Mouse (Mus musculus) midbrain, postnatal 0 days (tissue): Measurements from ENCODE around the gene Adam8. TPM values are rescaled to one million over a fixed set of nuclear protein-coding genes. Genes with fewer than 3 reads are reported as not detected.

ENCODE experiments used
- ATAC-seq: fragments of 200-750 bp; cut with Nextera tagmentation; 2 replicates; pipeline ENCODE4 v1.8.0; 2017; ENCODE audit warnings: moderate number of reproducible peaks, mild to moderate bottlenecking, moderate TSS enrichment, moderate library complexity; ENCODE audit not compliant: low FRiP score
- DNase-seq: peaks from one replicate; pipeline ENCODE4 v3.0.0-alpha.2; 2015; ENCODE audit warnings: low spot score
- H3K27ac ChIP-seq: fragments of 300-500 bp; sonication (generic); 2 replicates; pipeline ENCODE4 v1.5.1; 2014; ENCODE audit warnings: low read depth, mild to moderate bottlenecking, low read length, mixed read lengths
- H3K27me3 ChIP-seq: fragments of 300-500 bp; sonication (generic); 2 replicates; pipeline ENCODE4 v1.6.1; 2014; ENCODE audit warnings: low read length, control low read depth, mixed read lengths; ENCODE audit not compliant: insufficient read depth
- H3K36me3 ChIP-seq: fragments of 300-500 bp; sonication (generic); 2 replicates; pipeline ENCODE4 v1.6.1; 2014; ENCODE audit warnings: low read length, control low read depth, mixed read lengths; ENCODE audit not compliant: insufficient read depth
- H3K4me1 ChIP-seq: fragments of 300-500 bp; sonication (generic); 2 replicates; pipeline ENCODE4 v1.6.1; 2014; ENCODE audit warnings: mild to moderate bottlenecking, control low read depth, antibody characterized with exemption, low read length, mixed read lengths; ENCODE audit not compliant: insufficient read depth
- H3K4me2 ChIP-seq: fragments of 300-500 bp; sonication (generic); 2 replicates; pipeline ENCODE4 v1.6.1; 2014; ENCODE audit warnings: low read depth, mild to moderate bottlenecking, low read length, mixed read lengths; ENCODE audit not compliant: poor library complexity, severe bottlenecking
- H3K4me3 ChIP-seq: fragments of 300-500 bp; sonication (generic); 2 replicates; pipeline ENCODE4 v1.5.1; 2014; ENCODE audit warnings: low read depth, mild to moderate bottlenecking, low read length, moderate library complexity
- H3K9ac ChIP-seq: fragments of 300-500 bp; sonication (generic); replicated peaks from 2 replicates; pipeline ENCODE4 v1.6.1; 2014; ENCODE audit warnings: mild to moderate bottlenecking, low read length, moderate library complexity, mixed read lengths; ENCODE audit not compliant: poor library complexity, severe bottlenecking
- H3K9me3 ChIP-seq: fragments of 300-500 bp; sonication (generic); 2 replicates; pipeline ENCODE4 v1.6.1; 2016; ENCODE audit warnings: low read length, control low read depth
- CTCF ChIP-seq: IDR thresholded peaks from 2 replicates; pipeline ENCODE4 v1.5.1; 2016; ENCODE audit warnings: antibody characterized with exemption, mild to moderate bottlenecking
- WGBS: fragments of 180-500 bp; shearing (Covaris S2); extraction: QIAGEN DNeasy Blood & Tissue Kit; methylation state at CpG from one replicate; pipeline ENCODE4 v1.1.7; 2014; 5-methylcytosine and 5-hydroxymethylcytosine counted together
- polyA plus RNA-seq: library from polyadenylated mRNA; unstranded; fragments of >200 nt; fragmentation: Nextera tagmentation; extraction: Ambion mirVana; gene quantifications from 2 replicates; pipeline ENCODE4 v1.2.1, GENCODE M21; 2015
- total RNA-seq: library from RNA; depleted of rRNA; stranded (reverse); fragments of >200 nt; gene quantifications from 2 replicates; pipeline ENCODE4 v1.2.3, GENCODE M21; 2014

The Adam8 gene
- total and polyA plus RNA-seq, 2 experiments from 2014 or later = 0.42 to 2.7 TPM

DNA sequence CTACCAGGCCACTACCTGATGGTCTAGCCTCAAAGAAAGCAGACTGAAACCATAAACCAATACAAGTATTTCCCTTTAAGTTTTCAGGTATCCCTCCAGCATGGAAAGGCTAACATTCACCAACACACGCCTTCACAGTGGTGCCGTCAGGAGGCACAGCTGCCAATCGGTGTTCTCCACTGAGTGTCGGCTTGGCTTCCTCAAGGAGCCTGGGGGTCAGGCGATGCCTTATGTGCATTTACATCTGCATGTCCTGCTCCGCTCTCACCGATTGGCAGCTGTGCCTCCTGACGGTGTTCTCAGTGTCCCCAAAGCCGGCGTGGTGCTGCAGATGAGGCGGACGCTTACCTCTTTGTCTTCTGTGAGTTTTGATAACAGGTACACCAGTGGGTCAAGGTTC, 39.4 kb upstream of the Adam8 start:
- no peak overlapping the region for H3K4me3 ChIP-seq
- TF ChIP-seq CTCF = no peak
- DNase-seq (no peak), ATAC-seq (no peak)
- no peak overlapping the region for H3K9ac ChIP-seq
- no peak overlapping the region for H3K27ac ChIP-seq
- peaks cover 43% of the 10 kb centered on the region for H3K36me3 ChIP-seq
- H3K9me3 ChIP-seq = no peaks in the 10 kb centered on the region
- no peaks in the 10 kb centered on the region for H3K27me3 ChIP-seq
- WGBS = 96% methylated on average over 12 of the region's 12 CpGs
- H3K4me2 ChIP-seq = no peak overlapping the region
- H3K4me1 ChIP-seq = peaks cover 3% of the 10 kb centered on the region; the same call in 1 of the 2 replicates

DNA sequence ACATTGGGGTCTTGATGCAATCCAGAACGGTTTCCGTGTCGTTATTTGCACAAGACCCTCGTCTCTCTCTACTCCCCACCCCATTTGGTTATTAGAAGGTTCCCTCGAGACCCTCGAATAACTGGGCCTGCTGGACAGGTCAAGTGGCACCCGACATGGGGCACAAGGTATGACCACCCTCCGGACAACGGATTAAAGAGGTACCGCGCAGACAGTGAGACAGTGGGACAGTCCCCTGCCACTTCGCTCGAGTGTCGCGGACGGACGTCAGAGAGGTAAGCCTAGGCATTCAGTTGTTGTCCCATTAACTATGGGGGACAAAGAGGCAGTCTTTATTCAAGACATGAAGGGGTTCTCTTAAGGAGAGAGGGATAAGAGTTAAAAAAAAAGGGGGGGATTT, 19.0 kb upstream of the Adam8 start:
- Histone ChIP-seq H3K36me3 (peaks cover 22% of the 10 kb centered on the region), H3K27me3 (no peaks in the 10 kb centered on the region), H3K4me2 (no peak overlapping the region), H3K9ac (no peak overlapping the region), H3K4me1 (no peaks in the 10 kb centered on the region), H3K4me3 (no peak overlapping the region), H3K9me3 (no peaks in the 10 kb centered on the region), H3K27ac (no peak overlapping the region)
- ATAC-seq (no peak), DNase-seq (no peak)
- WGBS = over 99% methylated on average over 17 of the region's 17 CpGs
- TF ChIP-seq CTCF = no peak

DNA sequence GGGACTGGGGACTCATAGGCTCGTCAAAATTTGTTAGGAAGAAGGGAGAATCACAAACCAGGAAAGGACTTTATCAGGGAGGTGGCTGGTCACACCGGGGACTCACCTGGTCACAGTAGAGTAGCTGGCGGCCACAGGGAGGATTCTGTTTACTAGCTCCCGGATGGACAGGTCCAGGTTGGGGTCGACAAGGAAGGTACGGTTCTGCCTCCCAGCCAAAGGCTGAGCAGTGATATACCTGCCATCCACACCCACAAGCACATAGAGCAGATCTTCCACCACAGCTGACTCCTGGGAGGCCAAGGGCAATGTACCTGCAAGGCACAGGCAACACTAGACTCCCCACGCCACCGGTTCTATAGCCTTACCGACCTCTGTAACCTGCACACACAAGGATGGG, 15.4 kb upstream of the Adam8 start:
- Histone ChIP-seq H3K4me3 (no peak overlapping the region), H3K36me3 (peaks cover 44% of the 10 kb centered on the region), H3K9ac (no peak overlapping the region), H3K27me3 (no peaks in the 10 kb centered on the region), H3K27ac (no peak overlapping the region), H3K9me3 (no peaks in the 10 kb centered on the region), H3K4me2 (no peak overlapping the region), H3K4me1 (no peaks in the 10 kb centered on the region)
- no peak for ATAC-seq
- TF ChIP-seq CTCF = no peak
- WGBS = 99% methylated on average over 9 of the region's 9 CpGs
- DNase-seq = no peak

GRCm38 (mm10) chr7:140006861-140007611, 14.7 kb upstream of the Adam8 start:
- H3K27me3 ChIP-seq = no peaks in the 10 kb centered on the region
- H3K4me2 ChIP-seq = no peak overlapping the region
- no peak overlapping the region for H3K27ac ChIP-seq
- no peaks in the 10 kb centered on the region for H3K9me3 ChIP-seq
- ATAC-seq (no peak), DNase-seq (no peak)
- 96% methylated on average over 9 of the region's 9 CpGs for WGBS
- no peak overlapping the region for H3K4me3 ChIP-seq
- no peak overlapping the region for H3K9ac ChIP-seq
- H3K36me3 ChIP-seq = peaks cover 44% of the 10 kb centered on the region
- no peak for TF ChIP-seq CTCF
- no peaks in the 10 kb centered on the region for H3K4me1 ChIP-seq

- ATAC-seq (no peak), DNase-seq (no peak)
- no peak for TF ChIP-seq CTCF
- H3K27ac ChIP-seq = no peak overlapping the region
- H3K27me3 ChIP-seq = no peaks in the 10 kb centered on the region
- H3K4me1 ChIP-seq = no peaks in the 10 kb centered on the region
- H3K36me3 ChIP-seq = peaks cover 55% of the 10 kb centered on the region
- WGBS = 95% methylated on average over 8 of the region's 8 CpGs
- H3K9me3 ChIP-seq = no peaks in the 10 kb centered on the region
- no peak overlapping the region for H3K4me2 ChIP-seq
- no peak overlapping the region for H3K4me3 ChIP-seq
- no peak overlapping the region for H3K9ac ChIP-seq
Observed at GRCm38 (mm10) chr7:140004666-140005065, 12.3 kb upstream of the Adam8 start.

DNA sequence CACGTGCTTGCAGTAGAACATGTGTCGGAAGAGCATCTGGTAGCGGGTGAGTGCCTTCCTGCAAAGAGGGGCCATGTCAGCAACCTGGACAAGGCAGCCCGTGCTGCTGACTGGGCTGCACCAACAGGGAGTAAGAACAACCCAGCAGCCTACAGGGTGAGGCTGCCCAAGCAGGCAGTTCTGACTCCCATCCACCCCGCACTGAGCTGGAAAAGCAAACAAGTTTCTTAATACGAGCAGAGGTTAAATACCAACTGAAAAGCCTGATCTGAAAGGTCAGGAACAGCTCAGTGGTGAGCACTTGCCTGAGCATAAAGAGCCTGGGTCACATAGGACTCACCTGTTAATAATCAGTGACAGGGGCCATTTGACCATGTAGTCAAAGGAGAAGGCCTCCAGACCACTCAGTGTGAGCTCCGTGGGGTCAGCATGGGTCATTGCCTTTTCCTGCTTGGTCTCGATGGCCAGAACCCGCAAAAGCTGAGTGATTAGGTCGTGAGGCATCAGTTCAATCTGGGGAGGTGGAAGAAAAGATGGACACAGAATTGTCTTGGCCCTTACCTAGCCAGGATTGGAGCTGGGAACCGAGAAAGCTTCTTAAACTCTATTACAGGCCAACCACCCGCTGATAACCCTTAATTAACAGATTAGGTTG, 8.9 kb upstream of the Adam8 start:
- ATAC-seq (no peak), DNase-seq (no peak)
- Histone ChIP-seq H3K4me3 (no peak overlapping the region), H3K27me3 (no peaks in the 10 kb centered on the region), H3K9me3 (no peaks in the 10 kb centered on the region), H3K9ac (no peak overlapping the region), H3K4me1 (no peaks in the 10 kb centered on the region), H3K36me3 (peaks cover 65% of the 10 kb centered on the region), H3K4me2 (no peak overlapping the region), H3K27ac (no peak overlapping the region)
- no peak for TF ChIP-seq CTCF
- WGBS = 53% methylated on average over 12 of the region's 12 CpGs
